Mouse (Mus musculus) cerebellum, adult (tissue): ENCODE data around the gene Actl6b.
"Not testable (repeated sequence)": the region's sequence is repeated elsewhere in the genome, so short reads cannot be mapped to it uniquely, and the experiment has no call there.

Source experiments
- ATAC-seq: cut with Nextera tagmentation; 2 replicates; pipeline ENCODE4 v1.9.2; 2017; ENCODE audit warnings: mild to moderate bottlenecking, moderate library complexity, mixed read lengths; ENCODE audit not compliant: insufficient number of reproducible peaks, low FRiP score, low TSS enrichment

Gene Actl6b

DNA sequence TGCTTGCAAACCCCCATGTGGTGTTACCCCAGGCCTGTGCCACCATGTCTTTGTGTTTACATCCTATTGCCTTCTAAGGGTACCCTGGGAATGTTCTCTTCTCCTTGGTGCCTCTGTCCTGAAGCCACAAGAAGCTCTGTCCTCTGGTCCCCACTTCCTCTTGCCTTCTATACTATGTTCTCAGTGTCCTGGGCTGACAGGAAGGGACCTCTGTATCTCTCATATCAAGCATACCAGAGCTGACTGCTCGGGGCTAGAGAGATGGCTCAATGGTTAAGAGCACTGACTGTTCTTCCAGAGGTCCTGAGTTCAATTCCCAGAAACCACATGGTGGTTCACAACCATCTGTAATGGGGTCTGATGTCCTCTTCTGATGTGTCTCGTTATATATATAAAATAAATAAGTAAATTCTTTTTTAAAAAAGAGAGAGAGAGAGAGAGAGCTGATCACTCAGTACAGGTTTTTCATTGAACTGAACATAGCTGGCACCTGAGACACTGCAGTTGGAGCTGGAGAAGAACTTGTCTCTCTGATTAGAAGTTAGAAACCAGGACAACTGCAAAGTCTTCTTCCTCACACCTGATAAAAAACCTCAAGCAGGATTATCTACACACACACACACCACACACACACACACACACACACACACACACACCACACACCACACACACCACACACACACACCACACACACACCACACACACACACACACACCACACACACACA, 44.9 kb downstream of the Actl6b start:
- no peak for ATAC-seq

DNA sequence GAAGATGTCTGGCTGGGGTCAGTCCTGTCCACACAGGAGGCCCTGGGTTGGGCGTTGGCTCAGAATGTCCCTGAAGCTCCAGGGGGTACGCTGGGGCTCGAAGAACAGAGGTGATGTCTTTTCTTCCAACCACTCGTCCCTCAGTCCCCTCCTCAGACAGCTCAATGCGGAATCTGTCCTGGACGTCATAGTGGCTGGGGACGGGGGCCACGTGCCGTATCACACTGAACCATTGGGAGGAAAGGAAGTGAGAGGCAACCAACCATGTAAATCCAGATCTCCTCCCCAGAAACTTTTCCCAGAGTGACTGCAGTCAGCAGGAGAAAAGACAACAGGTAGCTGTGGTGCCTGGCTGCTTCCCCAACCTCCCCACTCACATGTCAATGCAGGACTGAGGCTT, 46.3 kb downstream of the Actl6b start:
- ATAC-seq: no peak

DNA sequence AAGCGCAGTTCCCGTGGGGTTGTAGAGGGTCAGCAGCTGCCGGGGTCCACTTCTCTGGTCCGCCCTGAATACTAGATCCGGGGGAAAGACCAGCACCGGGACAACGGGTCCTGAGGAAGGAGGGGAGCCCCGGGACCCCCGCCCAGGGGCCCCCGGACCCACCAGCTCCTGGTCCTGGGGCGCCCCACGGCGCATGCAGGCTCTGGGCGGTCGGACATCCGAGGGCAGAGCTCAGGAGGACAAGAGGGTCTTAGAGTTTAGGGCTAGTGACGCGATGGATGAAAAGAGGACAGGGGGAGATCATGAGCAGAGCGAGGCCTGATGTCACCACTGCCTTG, 46.9 kb downstream of the Actl6b start:
- ATAC-seq: no peak; the same call in 1 of the 2 replicates

DNA sequence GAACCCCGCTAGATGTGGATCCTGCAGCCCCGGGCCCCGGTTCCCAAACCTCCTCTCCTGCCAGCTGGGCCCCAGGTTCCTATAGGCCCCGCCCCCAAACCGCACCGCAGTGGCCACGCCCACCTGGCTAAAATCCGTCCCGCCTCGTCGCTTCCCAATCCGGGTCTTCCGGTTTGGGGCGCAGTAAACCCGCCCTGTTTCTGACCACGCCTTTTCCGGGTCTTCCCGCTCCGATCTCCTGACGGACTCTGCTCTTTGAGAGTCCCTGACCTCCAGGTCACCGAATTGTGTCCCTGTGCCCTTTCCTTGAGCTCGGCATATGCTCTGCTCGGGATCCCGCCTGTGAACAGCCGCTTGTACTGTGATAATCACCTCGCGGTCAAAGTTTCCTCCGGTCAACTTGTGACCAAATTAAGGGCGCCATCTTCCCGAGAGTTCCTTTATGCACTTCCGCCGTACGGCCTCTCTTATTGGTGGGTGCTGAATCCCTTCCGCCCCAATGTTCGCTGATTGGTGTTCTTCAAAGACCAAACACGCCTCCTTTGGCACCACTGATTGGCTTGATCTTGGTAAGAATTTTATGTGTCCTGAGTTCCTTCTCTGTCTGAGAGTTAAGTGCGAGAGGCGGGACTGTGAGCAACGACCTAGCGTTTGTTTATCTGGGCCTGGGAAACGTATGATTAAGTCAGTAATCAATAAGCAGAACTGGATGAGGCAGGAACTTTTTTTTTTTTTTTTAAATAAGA, 47.5 kb downstream of the Actl6b start, which contains the start of gene Mospd3:
Gene Mospd3, minus strand, starts transcription at position 440 of the 746 bp plus-strand sequence.
- ATAC-seq: peak; percentile 96

DNA sequence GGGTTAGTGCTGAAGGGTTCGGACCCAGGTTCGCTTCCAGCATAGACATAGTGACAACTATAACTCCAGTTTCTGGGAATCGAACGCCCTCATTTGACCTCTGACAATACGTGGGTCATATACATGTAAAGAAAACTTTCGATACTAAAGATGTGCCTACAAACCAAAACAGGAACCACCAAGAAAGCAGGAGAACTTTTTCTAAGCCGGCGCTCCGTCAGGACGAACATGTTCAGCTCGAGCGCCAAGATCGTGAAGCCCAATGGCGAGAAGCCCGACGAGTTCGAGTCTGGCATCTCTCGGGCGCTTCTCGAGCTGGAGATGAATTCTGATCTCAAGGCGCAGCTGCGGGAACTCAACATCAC, 48.0 kb downstream of the Actl6b start:
- ATAC-seq: no peak

DNA sequence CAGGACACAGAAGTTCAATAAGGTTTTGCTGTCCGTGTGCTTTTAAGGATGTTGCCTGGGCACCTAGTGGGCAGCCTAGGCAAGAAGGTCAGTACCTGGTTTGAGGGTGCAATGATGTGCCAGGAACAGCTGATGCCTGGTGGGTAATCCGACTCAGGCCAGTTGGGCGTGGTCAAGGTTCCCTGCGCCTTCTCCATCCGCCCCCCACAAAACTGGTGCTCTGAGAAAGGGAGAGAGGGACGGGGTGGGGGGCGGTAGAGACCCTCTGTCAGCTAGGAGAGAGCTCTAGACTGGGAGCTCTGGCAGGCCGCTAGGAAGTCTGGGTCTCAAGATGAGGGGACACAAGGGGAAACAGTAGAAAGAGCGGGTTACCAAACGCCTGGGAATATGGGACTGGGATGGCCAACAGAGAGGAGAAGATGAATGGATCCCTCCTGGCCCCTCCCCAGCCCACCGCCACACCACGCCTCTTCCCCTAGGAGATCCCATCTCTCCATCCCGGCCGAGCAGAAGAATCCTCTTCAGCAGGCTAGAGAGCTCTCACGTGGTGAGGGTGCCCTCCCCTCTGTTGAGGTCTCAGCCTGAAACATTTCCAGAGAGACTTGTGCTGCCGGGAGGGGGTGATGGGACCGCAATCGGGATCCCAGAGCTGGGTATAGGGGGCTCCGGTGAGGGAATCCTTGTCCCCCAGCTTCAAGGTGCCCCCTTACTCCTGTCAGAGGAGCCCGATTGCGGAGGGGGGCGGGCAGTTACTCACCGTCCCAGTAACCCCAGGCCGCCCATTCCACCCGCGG, 54.7 kb downstream of the Actl6b start:
- ATAC-seq: no peak

DNA sequence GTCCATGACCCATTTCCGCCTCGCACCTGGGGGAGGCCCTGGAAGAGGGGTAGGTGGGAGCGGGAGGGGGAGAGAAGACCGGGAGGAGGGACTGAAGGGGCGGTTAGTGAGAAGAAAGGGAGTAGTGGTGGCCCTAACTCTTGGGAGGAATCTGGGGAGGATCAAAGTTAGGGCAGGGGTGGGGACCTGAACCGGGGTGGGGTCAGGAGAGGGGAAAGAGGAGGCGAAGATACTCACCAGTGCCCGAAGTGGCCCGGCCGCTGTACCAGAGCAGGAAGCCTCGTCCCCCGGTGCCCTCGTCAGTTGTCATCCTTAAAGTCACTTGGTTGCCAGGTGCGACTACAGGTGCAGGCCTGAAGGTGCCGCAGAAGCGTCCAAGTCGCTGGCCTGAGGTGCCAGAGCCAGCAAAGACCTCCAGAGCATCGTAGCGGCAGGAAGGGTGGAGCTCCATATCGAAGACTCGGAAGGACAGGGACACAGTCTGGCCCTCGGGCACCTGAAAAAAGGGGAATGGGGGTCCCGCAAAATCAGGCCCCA, 55.4 kb downstream of the Actl6b start:
- no peak for ATAC-seq

DNA sequence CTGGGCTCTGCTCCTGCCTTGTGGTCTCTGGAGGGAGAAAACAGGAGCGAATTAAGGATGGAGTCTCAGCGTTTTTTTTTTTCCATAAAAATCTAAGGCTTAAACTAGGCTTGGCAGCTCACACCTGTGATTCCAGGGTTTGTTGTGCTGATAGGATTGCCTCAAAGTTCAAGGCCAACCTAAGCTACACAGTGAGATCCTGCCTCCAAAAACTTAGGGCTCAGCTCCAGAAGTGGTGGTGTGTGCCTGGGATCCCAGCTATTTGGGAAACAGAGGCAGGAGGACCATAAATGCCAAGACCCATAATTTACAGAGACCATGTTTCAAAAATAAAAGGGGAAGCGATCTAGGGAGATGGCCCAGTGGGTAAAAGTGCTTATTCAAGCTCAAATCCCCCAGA, 56.0 kb downstream of the Actl6b start:
- ATAC-seq: no peak

DNA sequence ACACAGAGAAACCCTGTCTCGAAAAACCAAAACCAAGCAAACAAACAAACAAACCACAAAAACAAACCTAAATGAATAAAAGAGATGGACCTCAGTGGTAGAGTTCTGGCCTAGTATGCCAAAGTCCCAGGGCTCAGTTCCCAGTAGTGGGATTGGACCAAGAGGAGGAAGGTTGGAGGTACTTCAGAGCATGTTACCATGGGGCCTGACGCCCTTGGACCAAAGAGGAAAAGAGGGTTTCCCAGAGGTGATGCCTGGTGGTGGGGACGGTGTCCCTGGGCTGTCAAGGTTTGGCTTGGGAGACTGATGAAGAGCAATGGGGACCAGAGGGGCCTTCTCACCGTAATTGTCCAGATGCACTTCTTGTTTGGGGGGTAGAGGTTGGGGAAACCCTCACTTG, 56.7 kb downstream of the Actl6b start:
- ATAC-seq: no peak

DNA sequence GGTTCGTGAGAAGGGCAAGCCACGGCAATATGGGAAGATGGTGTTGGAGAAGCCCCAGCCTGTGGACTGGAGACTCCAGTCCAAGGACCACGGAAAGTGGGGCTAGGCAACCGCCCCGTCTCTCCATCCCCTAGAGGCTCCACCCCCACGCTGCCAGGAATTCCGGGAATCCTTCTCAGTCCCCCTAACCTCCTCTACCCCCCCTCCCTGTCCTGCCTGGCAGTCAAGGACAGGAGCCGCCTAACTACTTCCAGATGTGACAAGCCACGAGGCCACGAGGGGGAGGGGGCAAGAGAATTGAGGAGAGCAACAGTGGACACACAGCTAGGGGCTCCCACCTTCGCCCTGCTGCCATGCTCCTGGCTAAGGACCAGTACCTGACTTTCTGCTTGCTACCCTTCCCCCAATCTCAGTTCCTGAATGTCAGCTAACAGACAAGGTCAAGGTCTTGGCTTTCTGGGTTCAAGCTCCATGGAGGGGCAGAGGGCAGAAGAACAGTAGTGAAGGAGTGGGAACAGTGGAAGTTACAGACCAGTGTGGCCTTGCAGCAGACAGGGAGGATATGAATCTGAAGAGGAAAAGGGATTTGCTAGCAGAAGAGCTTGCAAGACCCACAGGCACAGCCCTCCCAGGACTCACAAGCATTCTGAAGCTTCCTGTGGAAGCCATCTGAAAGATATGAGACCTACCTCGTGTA, 57.4 kb downstream of the Actl6b start:
- ATAC-seq: no peak

DNA sequence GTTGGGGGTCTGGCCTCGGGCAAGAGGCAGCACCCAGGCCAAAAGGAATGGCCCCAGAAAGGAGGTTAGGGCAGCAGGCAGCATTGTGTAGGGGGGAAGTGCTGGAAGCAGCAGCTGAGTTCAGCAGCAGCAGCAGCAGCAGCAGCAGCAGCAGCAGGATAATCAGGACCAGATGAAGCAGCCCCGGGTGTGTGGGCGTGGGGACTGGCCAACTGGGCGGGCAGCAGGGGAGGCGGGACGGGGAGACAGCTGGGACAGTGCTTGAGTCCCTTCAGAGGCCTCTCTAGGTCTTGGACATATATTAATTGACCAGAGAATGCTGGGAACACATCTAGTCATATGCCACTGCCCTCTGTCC, 57.9 kb downstream of the Actl6b start:
- no peak for ATAC-seq

DNA sequence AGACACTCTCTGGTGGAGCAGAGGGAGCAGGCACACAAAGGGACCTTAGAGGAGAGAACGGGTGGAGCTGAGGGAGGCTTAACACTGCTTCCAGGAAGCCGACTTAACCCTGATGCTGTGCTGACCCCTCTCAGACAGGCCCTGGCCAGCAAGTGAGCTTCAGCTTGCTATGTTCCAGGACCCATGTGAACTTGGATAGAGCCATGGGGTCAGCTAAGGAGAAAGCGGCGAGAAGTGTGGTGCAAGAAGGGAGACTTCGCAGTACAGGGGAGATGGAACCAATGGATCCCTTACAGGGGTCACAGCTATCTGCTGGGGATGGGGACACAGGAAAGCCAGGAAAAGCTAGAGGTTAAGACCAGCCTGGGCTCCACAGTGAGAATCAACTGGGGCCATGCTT, 59.8 kb downstream of the Actl6b start:
- no peak for ATAC-seq

DNA sequence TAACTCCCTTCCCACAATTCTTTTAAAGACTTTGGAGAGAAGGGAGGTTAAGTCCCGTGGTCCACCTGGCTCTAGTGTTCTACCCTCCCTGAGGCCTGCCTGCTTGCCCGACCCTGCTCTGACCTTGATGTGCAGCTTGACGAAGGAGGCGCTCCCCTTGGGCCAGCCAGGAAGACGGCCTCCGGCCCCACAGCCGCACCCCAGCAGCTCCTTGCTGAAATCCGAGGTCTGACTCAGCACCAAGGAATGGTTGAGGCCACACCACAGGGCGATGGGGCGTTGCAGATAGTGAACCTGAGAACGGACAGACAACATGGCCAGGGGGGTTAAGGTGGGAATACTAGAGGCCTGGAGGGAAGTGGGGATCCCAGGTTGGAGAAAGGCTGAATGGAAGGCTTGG, 60.2 kb downstream of the Actl6b start, which contains the start of gene Pcolce:
Gene Pcolce, minus strand, starts transcription at position 235 of the 400 bp plus-strand sequence.
- ATAC-seq: no peak

DNA sequence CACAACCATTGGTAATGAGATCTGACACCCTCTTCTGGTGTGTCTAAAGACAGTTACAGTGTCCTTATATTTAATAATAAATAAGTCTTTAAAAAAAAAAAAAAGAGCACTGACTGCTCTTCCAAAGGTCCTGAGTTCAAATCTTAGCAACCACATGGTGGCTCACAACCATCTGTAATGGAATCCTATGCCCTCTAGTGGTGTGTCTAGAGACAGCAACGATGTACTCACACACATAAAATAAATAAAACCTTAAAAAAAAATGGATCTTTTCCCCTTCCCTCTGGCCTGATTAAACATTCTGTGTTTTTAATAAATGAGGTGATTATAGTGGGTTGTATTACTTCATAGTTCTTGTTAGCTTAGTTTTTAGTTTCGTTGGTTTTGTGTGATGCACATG, 61.6 kb downstream of the Actl6b start:
- not testable (repeated sequence) for ATAC-seq

DNA sequence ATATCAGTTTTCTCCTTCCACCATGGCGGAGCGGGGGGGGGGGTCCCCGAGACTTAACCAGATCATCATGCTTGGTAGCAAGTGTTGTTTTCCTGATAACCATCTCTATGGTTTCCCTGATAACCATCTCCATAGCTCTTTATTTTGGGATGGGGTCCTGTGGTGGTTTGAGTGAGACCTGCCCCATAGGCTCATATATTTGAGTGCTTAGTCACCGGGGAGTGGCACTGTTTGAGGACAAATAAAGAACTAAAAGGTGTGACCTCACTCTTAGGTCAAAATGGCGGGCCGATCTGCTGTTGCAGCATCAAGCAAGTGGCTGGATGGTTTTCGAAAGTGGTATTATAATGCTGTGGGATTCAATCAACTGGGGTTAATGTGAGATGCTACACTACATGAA, 62.0 kb downstream of the Actl6b start:
- no peak for ATAC-seq
